Mouse (Mus musculus): ENCODE results near the gene Lcn4.

Lcn4 gene

DNA sequence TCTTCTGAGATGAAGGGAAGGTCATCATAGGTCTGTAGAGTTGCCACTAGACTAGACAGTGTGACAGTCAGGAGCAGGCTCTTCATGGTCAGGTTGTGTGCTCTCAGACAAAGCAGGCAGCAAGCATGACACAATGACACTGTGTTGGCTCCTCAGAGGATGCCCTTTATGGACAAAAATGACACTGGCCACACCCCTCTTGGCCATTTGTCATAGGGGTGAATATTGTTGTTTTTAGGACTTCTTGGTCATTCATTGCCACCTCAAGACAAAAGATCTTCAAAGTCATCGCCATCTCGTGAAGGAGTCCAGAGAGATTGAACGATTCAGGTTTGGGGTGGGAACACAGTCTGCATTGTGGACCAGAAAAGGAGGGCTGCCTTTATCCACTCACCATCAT, at the start of gene Lcn4:
Gene Lcn4 (minus strand): TSS at position 101 of the 400 bp plus-strand sequence.
- DNase-seq (ENCODE audit: low read depth, low spot score) = no peak

DNA sequence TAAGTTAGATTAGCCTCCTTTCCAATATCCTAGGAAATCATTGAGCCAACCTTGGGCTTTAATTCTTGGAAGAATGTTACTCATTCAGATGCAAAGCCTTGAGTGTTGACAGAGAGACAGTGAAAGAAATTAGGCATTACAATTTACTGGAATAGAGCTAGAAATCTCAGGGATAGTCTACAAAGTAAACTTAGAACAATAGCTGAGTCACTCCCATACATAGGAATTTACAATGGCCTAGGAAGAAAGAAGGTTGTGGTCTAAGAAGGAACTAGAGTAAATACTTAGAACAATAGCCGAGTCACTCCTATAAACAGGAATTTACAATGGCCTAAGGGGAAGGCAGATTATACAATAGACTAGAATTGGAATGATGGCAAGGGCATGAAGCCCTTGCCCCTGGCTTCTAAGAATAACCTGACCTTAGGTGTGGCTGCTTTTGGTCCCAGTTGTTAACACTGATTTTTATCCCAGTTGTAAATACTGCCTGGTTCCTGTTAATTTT, 15.1 kb upstream of the Lcn4 start:
- peak; percentile 84 for DNase-seq (ENCODE audit: low read depth, low spot score)

DNA sequence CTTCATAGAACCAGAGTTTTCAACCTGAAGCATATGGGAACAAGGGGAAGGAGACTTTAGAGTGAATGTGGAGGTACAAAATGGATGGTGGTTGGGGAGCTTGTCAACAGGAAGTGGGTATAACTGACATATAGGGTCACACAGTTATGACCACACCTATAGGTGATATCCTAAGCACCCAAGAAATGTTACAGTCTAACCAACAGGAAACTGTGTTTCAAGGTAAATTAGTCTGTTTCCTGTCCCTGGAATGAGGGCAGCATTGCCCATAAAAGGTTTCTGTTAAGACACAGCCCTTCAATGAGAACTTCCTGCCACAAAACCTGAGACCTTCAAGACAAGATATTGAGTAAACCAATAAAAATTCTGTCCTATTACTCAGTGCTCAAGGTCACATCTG, 2.3 kb downstream of the Lcn4 start:
- no peak for DNase-seq (ENCODE audit: low read depth, low spot score)

DNA sequence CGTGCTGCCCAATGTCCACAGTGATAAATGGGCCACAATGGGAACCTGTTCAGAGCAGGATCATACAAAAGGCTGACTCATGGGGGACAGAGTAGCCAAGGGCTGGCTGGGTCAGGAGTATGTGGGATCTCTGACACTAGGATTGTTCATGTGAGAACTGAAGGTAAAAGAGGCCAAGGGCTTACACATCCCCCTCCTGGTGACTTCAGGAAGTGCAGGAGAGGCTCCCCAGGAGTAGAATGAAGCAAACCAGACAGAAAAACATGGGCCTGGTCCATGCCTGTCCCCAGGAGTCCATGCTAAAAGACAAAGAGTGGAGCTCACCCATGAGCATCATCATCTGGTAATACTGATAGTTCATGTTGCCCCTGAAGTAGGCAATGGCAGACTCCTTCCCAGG, 7.5 kb downstream of the Lcn4 start:
- DNase-seq (ENCODE audit: low read depth, low spot score) = peak; percentile 78

DNA sequence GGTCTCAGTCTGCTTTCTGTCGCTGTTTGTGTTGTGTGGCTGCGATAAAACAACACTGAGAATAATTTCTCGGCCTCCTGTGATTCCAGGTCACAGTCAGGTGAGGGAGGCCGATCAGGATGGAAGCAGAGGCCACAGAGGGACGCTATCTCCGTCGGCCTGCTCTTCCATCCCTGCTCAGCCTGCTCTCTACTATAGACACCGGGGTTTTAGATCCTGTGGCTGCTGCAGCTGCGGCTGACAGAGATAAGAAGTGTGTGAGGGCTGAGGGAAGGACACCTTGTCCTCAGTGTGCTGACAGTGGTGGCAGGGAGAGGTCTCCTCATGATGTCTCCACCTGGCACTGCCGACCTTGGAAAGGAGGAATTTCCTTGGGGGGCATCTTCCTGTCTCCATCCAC, 8.0 kb downstream of the Lcn4 start:
- DNase-seq (ENCODE audit: low read depth, low spot score) = no peak

DNA sequence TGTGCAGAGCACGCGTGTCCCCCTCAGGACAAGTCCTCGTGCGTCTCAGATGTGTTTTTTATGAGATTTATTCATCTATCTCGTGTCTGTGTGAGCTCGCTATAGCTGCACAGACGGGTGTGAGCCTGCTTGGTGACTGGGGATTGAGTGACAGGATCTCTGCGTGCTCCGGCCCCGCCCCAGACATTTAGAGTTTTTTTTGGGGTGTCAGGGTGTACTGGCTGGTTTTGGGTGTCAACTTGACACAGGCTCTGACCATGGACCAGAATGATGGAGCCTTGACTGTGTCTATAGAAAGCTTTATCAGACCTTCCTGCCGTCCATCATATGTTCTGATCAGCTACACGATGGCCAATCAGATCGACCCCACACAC, 8.6 kb downstream of the Lcn4 start:
- DNase-seq (ENCODE audit: low read depth, low spot score) = no peak

DNA sequence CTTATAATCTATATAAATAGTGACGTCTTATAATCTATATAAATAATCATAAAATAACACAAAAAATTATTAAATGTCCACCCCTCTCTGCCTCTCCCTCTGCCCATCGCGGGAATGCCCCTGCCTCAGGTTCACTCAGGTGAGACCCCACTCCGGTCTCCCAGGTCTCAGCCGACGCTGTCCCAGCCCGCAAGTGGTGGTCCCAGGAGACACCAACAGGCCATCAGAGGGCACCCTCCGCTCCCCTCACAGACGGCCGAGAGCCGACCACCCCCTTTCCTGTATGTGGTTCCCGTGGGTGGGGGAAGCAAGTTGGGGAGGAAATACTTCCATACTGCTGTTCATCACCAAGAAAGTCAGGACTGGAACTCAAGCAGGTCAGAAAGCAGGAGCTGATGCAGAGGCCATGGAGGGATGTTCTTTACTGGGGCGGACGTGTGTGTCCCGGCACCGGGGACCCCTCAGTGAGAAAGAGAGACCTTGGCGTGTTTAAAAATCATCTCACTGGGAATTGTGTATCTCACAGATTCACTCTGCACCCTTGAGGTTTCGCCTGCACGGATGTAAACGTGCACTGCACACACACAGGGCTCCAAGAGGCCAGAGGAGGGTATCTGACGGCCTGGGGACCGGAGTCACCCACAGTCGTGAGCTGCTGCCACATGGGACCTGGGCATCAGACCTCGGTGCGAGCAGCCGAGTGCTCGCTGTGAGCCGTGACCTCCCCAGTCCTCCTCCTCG, 9.1 kb downstream of the Lcn4 start:
- DNase-seq (ENCODE audit: low read depth, low spot score) = no peak

DNA sequence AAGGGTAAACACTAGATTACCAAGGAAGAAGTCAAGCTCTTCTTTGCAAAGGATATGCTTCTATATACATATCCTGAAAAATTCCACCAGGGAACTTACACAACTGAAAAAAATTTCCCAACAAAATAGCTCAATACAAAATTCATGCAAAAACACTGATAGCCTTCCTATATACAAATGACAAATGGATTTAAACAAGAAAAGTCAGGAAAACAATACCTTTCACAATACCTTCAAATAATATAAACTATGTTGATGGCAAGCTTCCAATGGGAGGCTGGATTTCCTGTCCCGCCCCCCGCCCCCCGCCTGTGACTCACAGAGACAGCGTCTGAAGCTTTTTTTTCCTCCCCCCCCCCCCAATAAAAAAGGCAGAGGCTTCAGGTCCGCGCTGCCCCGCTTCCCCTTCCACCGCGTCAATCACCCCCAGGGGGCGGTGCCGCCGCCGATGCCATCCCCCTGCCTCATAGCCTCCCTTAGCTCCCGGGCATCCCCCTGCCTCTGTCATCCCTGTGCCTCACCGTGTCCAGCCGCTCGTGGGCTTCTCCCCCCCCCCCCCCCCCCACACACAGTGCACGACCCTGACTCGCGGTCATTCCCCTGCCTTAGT, 9.8 kb downstream of the Lcn4 start:
- peak; percentile 53 for DNase-seq (ENCODE audit: low read depth, low spot score)

DNA sequence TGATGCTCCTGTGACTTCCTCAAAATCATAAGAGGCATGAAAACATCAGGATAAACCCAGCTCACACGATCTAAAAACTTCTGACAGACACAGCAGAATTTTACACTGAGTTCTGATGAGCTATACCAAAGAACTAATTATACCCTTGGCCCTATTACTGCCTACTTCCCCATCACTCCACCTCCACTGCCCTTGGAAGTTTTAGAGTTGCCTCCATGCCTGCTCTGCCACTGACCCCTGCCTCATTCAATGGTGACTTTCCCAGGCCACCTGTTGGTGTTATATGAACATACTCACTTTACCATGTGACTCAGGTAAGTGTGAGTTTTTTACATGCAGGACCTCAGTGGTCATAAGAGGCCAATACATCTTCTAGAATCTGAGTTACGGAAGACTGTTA, 13.7 kb downstream of the Lcn4 start:
- DNase-seq (ENCODE audit: low read depth, low spot score) = no peak

DNA sequence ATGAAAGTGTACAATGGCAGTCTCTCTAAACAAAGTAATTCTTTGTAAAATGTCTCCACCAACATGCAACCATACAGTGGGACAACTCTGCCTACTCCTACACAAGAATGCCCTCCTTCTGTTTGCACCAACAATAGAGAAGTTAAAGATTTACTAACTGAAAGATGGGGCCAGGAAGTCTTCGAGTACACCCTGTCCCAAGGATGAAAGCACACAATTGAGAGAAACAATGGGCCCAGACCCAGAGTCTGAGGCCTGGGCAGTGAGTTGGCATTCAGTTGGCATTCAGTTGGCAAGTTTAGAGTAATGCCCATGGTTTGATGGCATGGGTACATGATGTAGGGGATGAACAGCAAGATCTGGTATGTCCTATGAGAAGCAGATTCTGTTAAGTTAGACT, 16.4 kb downstream of the Lcn4 start:
- DNase-seq (ENCODE audit: low read depth, low spot score) = no peak

DNA sequence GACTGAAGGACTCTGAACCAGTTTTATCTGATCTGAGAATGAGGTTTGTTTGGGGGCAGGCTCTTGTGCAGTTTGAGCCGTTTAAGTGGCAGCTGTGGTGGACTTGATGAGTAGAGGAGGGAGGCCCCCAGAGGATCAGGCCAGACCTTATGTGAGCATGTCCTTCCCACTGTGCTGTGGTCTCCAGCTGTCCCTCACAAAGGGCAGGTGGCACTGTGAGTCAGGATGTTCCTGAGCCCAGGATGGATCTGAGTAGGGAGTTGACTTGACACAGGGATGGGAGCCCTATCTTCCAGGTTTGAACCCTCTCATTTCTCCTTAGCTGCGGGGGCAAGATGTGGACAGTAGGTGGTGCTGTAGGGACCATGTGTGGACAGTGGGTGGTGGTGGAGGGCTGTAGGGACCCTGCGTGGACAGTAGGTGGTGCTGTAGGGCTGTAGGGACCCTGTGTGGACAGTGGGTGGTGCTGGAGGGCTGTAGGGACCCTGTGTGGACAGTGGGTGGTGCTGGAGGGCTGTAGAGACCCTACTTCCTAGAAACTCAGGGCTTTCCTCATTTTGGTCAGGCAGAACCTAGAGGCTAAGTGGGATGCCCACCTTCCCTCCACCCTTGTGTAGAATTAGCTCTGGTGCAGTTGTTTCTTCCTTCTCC, 24.3 kb downstream of the Lcn4 start:
- peak; percentile 86 for DNase-seq (ENCODE audit: low read depth, low spot score)

DNA sequence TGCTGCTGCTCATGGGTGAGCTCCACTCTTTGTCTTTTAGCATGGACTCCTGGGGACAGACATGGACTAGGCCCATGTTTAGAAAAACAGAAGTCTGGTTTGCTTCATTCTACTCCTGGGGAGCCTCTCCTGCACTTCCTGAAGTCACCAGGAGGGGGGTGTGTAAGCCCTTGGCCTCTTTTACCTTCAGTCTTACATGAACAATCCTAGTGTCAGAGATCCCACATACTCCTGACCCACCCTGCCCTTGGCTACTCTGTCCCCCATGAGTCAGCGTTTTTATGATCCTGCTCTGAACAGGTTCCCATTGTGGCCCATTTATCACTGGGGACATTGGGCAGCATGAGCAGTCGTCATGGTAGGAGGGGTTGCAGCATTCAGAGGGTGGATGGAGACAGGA, 27.1 kb downstream of the Lcn4 start:
- peak; percentile 82 for DNase-seq (ENCODE audit: low read depth, low spot score)

DNA sequence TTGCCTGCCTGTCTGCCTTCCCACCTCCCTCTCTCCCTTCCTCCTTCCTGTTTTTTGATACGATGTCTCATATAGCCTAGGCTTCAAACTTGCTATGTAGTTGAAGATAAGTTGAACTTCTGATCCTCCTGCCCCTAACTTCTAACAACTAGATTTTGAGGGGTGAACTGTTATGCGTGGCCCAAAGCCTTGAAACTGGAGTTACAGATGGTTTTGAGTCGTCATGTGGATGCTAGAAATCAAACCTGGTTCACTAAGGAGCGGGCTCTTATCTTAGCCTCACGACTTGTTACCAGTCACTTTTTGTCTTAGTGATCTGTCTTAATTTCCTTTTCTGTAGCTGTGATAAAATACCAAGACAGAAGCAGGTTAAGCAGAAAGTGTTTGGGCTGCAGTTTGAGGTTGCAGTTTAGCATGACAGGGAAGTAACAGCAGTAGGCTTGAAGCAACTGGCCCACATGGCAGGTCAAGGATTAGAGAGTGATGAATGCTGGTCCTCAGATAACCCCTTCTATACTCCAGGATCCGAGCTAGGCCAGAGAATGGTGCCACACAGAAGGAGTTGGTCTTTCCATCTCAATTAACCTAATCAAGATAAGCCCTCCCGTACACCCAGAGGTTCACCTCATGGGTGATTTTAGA, 30.0 kb downstream of the Lcn4 start:
- DNase-seq (ENCODE audit: low read depth, low spot score) = no peak

DNA sequence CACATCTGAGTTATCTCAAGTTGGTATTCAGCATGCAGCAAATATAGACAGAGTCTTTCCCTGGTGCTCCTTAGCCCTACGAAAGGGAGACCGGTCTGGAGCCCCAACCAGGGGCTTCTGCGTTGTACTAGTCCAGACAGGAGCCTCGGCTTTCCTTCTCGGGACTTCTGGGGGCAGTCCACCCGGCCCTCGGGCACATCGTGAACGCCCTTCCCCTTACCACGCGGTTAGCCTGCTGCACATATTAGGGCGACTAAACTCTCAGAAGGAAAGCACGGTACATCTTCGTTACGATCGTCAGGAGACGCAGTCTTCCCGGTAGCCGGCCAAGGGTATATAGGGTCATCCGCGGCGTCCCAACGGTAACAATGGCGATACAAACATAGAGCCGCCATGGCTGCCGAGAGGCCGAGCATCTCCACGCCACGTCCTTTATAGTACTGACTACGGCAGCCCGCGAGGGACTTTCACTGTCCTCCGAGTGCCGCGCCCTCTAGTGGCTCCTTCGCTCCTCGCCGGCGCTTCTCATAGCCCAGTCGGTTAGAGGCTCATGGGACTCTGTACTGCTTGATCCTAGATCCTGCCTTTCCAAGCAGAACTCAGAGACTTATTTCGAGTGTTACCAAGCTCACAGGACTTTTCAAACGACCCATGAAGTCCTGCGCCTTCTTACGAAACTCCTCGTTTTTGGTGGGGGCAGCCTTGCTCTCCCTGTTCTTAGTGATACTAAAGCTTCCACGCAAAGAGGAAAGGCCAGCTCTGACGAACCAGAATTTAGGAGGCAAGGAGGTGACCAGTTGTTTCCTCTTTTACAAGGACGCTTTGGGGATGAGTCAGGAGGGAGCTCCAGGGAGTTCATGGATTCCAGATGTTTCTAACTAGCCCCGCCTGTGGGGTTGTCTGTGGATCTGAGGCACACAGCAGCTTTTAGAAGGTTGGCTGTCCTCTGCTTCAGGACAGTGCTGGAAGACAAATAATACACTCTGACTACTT, 30.9 kb downstream of the Lcn4 start:
- DNase-seq (ENCODE audit: low read depth, low spot score) = peak; percentile 97

DNA sequence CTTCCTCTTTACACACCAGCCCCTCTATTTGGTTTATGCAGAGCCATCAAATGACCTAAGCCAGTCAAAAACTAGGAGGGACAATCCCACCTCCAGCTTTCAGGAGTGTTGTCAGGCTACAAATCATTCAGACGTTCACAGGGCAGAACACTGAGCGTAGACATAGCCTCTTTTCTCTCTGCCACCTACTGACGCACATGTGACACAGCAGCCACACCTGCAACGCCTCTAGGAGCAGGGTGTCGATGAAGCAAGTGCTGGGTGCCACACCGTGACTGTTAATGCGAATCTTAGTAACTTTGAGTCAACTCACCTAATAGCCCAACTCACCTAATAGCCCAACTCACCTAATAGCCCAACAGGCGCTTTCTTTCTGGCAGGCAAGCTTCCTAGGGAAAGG, 32.0 kb downstream of the Lcn4 start:
- peak; percentile 86 for DNase-seq (ENCODE audit: low read depth, low spot score)

DNA sequence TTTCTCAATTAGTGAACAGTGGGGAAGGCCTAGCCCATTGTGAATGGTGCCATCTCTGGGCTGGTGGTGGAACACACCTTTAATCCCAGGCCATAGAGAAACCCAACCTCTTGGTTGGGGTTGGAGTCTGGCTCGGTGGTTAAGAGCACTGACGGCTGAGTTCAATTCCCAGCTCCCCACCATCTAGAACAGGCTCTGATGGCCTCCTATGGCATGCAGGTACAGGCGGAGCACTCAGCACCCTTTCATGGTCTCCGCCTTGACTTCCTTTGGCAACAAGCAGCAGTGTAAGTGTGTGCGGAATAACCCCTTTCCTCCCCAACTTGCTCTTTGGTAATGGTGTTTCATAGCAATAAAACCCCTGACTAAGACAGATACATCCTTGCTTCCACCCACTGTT, 32.5 kb downstream of the Lcn4 start:
- DNase-seq (ENCODE audit: low read depth, low spot score) = no peak

DNA sequence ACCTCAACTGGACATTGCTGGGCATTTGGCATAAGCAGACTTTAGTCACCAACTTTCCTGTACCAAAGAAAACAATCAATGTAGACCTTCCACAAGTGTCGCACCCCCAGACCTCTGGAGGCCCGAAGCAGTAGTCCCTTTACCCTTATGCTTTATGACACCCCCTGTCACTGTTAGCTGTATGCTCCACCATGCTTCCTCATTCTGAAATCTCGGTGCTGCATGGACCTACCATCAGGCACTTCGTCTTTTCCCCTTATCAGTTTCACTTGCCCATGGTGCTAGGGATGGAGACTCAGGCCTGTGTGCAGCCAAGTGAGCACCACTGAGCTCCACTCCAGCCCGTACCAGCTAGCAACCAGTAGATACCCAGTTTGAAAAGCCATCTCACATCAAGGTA, 33.0 kb downstream of the Lcn4 start:
- peak; percentile 54 for DNase-seq (ENCODE audit: low read depth, low spot score)

DNA sequence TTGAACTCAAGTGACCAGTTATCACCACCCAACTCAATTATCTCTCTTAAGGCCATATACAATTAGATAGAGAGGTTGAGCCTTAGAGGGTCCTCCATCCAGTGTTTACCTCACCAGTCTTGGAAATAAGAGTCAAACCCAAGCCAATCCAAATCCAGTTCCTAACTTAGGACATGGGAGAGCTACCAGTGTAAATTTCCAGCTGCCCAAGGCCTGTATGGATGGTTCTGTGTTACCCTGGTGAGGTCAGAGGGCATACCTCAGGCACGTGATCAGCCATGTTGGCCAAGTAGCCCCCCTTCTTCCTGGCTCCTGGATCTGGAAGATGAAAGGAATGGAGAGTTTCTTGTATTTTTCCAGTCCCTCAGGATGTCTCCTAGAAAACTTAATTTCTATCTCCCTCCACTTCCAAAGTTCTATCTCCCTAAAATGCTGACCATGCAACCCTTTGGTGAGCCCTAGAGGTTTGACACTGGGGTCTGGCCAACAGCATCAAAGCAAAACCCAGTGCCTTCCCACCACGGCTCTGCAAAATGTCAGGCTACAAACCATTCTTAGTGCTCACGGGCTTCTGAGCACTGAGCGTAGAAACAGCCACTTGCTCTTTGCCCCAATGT, 33.7 kb downstream of the Lcn4 start:
- DNase-seq (ENCODE audit: low read depth, low spot score) = peak; percentile 52

DNA sequence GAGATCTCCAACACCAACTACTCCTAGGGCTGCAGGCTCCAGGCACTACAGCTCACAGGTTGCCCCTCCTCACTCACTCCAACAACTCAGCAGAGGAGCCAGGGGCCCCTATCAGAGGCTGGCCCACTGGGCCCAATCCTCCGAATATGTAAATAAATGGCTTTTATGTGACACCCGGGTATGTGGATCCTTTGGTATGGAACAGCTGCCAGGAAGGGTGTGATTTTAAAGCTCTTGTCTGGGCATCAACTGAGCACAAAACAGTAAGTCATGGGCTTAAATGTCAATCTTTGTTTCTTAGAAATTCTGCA, 34.8 kb downstream of the Lcn4 start:
- peak; percentile 67 for DNase-seq (ENCODE audit: low read depth, low spot score)

DNA sequence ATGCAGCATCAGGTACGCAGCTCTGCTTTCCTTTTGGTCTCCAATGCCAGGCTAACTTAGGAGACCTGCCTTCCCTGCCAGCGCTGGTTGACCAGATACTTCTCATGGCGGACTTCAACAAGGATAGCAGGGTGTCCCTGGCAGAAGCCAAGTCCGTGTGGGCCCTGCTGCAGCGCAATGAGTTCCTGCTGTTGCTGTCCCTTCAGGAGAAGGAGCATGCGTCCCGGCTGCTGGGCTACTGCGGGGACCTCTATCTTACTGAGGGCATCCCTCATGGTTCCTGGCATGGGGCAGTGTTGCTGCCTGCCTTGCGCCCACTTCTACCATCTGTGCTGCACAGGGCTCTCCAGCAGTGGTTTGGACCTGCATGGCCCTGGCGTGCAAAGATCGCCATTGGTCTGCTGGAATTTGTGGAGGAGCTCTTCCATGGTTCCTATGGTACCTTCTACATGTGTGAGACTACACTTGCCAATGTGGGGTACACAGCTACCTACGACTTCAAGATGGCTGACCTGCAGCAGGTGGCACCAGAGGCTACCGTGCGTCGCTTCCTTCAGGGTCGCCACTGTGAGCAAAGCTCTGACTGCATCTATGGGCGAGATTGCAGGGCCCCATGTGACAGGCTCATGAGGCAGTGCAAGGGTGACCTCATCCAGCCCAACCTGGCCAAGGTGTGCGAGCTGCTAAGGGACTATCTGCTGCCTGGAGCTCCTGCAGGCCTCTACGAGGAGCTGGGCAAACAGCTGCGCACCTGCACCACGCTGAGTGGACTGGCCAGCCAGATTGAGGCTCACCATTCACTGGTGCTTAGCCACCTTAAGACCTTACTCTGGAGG, 35.4 kb downstream of the Lcn4 start:
- peak; percentile 79 for DNase-seq (ENCODE audit: low read depth, low spot score)

Data from ZHBTc4 (cell line).